Mouse (Mus musculus) embryonic facial prominence, embryonic 10.5 days (tissue): ENCODE measurements at regions not wholly inside any gene's neighbourhood (a gene's known extent, or its start where the extent isn't known, plus 50 kb on each side); places are given as distances from the start of the nearest gene placed in this dataset.

Experiments used
- DNase-seq: peaks from one replicate; pipeline ENCODE4 v3.0.0-alpha.2; 2017; ENCODE audit warnings: low spot score
- H3K27ac ChIP-seq: fragments of 300-500 bp; sonication (generic); replicated peaks from 2 replicates; pipeline ENCODE4 v1.5.1; 2016; ENCODE audit warnings: mild to moderate bottlenecking
- H3K27me3 ChIP-seq: fragments of 300-500 bp; sonication (generic); replicated peaks from 2 replicates; pipeline ENCODE4 v1.6.1; 2016; ENCODE audit warnings: low read depth, mild to moderate bottlenecking; ENCODE audit not compliant: poor library complexity, severe bottlenecking
- H3K36me3 ChIP-seq: fragments of 300-500 bp; sonication (generic); replicated peaks from 2 replicates; pipeline ENCODE4 v1.6.1; 2016; ENCODE audit warnings: mild to moderate bottlenecking, moderate library complexity
- H3K4me1 ChIP-seq: fragments of 300-500 bp; sonication (generic); 2 replicates; pipeline ENCODE4 v1.6.1; 2016
- H3K4me3 ChIP-seq: fragments of 300-500 bp; sonication (generic); 2 replicates; pipeline ENCODE4 v1.5.1; 2016; ENCODE audit warnings: mild to moderate bottlenecking, moderate library complexity
- H3K9me3 ChIP-seq: fragments of 300-500 bp; sonication (generic); 2 replicates; pipeline ENCODE4 v1.6.1; 2016; ENCODE audit warnings: mild to moderate bottlenecking
- WGBS: fragments of 180-500 bp; shearing (Covaris S2); methylation state at CpG from one replicate; pipeline ENCODE4 v1.1.7; 2016; 5-methylcytosine and 5-hydroxymethylcytosine counted together

- WGBS = 76% methylated on average over 3 of the region's 3 CpGs
- Histone ChIP-seq H3K4me1 (no peaks in the 10 kb centered on the region), H3K27me3 (no peaks in the 10 kb centered on the region), H3K4me3 (no peak overlapping the region), H3K36me3 (no peaks in the 10 kb centered on the region), H3K9me3 (no peaks in the 10 kb centered on the region), H3K27ac (no peak overlapping the region)
- DNase-seq = no peak
Observed at GRCm38 (mm10) chr9:86250197-86250596, 214.6 kb downstream of the Ube2cbp start.

DNA sequence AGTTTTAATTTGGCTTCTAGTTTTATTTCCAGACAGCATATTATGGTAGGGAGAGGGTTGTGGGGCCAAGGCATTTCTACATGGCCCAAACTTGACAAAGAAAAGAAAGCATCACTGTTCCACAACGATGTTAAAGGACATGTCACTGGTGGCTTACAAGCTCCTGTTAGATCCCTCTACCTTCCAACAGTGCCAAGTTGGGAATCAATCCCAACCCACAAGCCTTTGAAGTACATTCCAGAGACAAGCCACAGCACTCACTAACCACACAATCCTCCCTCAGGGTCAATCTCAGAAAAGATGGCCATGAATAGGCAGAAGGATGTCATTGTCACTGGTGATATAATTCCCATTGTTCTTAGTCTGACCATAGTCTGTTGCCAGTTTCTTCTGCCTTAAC, 213.4 kb downstream of the Ube2cbp start:
- Histone ChIP-seq H3K36me3 (no peaks in the 10 kb centered on the region), H3K27me3 (no peaks in the 10 kb centered on the region), H3K4me3 (no peak overlapping the region), H3K4me1 (no peaks in the 10 kb centered on the region), H3K9me3 (no peaks in the 10 kb centered on the region), H3K27ac (no peak overlapping the region)
- no peak for DNase-seq
- WGBS = 88% methylated on average over 1 of the region's 1 CpGs
